Comparison of ENCODE assay signal across 9 mouse cellular contexts in genomic region chr12:108245579-108245978, GRCm38 (mm10). TPM values are rescaled to one million over a fixed set of nuclear protein-coding genes. Genes with fewer than 3 reads are reported as not detected.
A peak's percentile ranks its signal among the peaks of the same experiment; 100 is the strongest.
DNase-seq lines count a peak whose midpoint lies in the region; ATAC-seq and TF ChIP-seq lines count a peak whose summit lies in the region.
"Had no signal": no experiment of that assay in that cellular context is flagged by ENCODE, and none has a peak within 500 bp of the region (broad histone marks: within the 10 kb centered on the region; RNA-seq: fewer than 3 reads in every experiment).

No protein-coding gene starts in this region.

- no peak overlapping the region for H3K4me2 ChIP-seq in forebrain, embryonic 12.5 days
- no peak overlapping the region for H3K4me2 ChIP-seq in forebrain, embryonic 15.5 days (replicated peaks)
- H3K4me2 ChIP-seq in hindbrain, embryonic 11.5 days (replicated peaks; ENCODE audit: low read depth, low read length): no peak overlapping the region
- no peak overlapping the region for H3K4me2 ChIP-seq in hindbrain, embryonic 16.5 days (ENCODE audit: low read length)
- no peak overlapping the region for H3K4me2 ChIP-seq in embryonic facial prominence, embryonic 12.5 days (replicated peaks)
- H3K4me2 ChIP-seq in liver, postnatal 0 days (ENCODE audit: low read depth, low read length): no peak overlapping the region
- no peak overlapping the region for H3K4me2 ChIP-seq in kidney, embryonic 15.5 days

- no peak for ATAC-seq in forebrain, embryonic 12.5 days (ENCODE audit: low FRiP score)
- no peak for ATAC-seq in forebrain, embryonic 15.5 days (replicated peaks)
- ATAC-seq in hindbrain, embryonic 11.5 days (ENCODE audit: low FRiP score): no peak
- no peak for ATAC-seq in hindbrain, embryonic 16.5 days
- no peak for ATAC-seq in embryonic facial prominence, embryonic 12.5 days (ENCODE audit: insufficient number of reproducible peaks, insufficient read depth, low FRiP score, low TSS enrichment)
- peak; percentile 12; the same call in 1 of the 2 replicates for ATAC-seq in liver, postnatal 0 days
- ATAC-seq in kidney, embryonic 15.5 days (replicated peaks; ENCODE audit: low FRiP score): no peak

- no peaks in the 10 kb centered on the region for H3K27me3 ChIP-seq in forebrain, embryonic 12.5 days
- H3K27me3 ChIP-seq in forebrain, embryonic 15.5 days: no peaks in the 10 kb centered on the region
- H3K27me3 ChIP-seq in hindbrain, embryonic 11.5 days (ENCODE audit: control insufficient read depth, insufficient read depth, low read length): no peaks in the 10 kb centered on the region
- no peaks in the 10 kb centered on the region for H3K27me3 ChIP-seq in hindbrain, embryonic 16.5 days (replicated peaks; ENCODE audit: control insufficient read depth, insufficient read depth, low read length)
- no peaks in the 10 kb centered on the region for H3K27me3 ChIP-seq in embryonic facial prominence, embryonic 12.5 days
- no peaks in the 10 kb centered on the region for H3K27me3 ChIP-seq in liver, postnatal 0 days (ENCODE audit: insufficient read depth, low read length)
- no peaks in the 10 kb centered on the region for H3K27me3 ChIP-seq in kidney, embryonic 15.5 days

- TF ChIP-seq EP300 in liver, postnatal 0 days (IDR thresholded peaks at IDR 0.05; ENCODE audit: low read depth): no peak

- 0 out of 2 replicates have a peak, but pooled peaks cover 5% of the 10 kb centered on the region for H3K36me3 ChIP-seq in forebrain, embryonic 12.5 days (replicated peaks)
- H3K36me3 ChIP-seq in forebrain, embryonic 15.5 days: no peaks in the 10 kb centered on the region
- no peaks in the 10 kb centered on the region for H3K36me3 ChIP-seq in hindbrain, embryonic 11.5 days (ENCODE audit: control insufficient read depth, insufficient read depth, low read length)
- H3K36me3 ChIP-seq in hindbrain, embryonic 16.5 days (ENCODE audit: control insufficient read depth, insufficient read depth, low read length): no peaks in the 10 kb centered on the region
- H3K36me3 ChIP-seq in embryonic facial prominence, embryonic 12.5 days: no peaks in the 10 kb centered on the region
- H3K36me3 ChIP-seq in liver, postnatal 0 days (replicated peaks; ENCODE audit: insufficient read depth, low read length): no peaks in the 10 kb centered on the region
- H3K36me3 ChIP-seq in kidney, embryonic 15.5 days: no peaks in the 10 kb centered on the region

- WGBS in forebrain, embryonic 12.5 days: 49% methylated on average over 9 of the region's 9 CpGs
- 46% methylated on average over 9 of the region's 9 CpGs for WGBS in forebrain, embryonic 15.5 days
- 29% methylated on average over 9 of the region's 9 CpGs for WGBS in hindbrain, embryonic 11.5 days
- WGBS in hindbrain, embryonic 16.5 days: 35% methylated on average over 9 of the region's 9 CpGs
- 30% methylated on average over 9 of the region's 9 CpGs for WGBS in embryonic facial prominence, embryonic 12.5 days
- 44% methylated on average over 9 of the region's 9 CpGs for WGBS in liver, postnatal 0 days (ENCODE audit: insufficient replicate concordance)
- WGBS in kidney, embryonic 15.5 days: 38% methylated on average over 9 of the region's 9 CpGs

- no peak for TF ChIP-seq CTCF in liver, postnatal 0 days (IDR thresholded peaks at IDR 0.05; ENCODE audit: low read depth)

- H3K9ac ChIP-seq in forebrain, embryonic 12.5 days: no peak overlapping the region
- H3K9ac ChIP-seq in forebrain, embryonic 15.5 days (replicated peaks): no peak overlapping the region
- no peak overlapping the region; the same call in 1 of the 2 replicates for H3K9ac ChIP-seq in hindbrain, embryonic 11.5 days (ENCODE audit: low read depth, low read length)
- H3K9ac ChIP-seq in hindbrain, embryonic 16.5 days (ENCODE audit: low read depth, low read length): no peak overlapping the region; the same call in 1 of the 2 replicates
- no peak overlapping the region for H3K9ac ChIP-seq in embryonic facial prominence, embryonic 12.5 days
- no peak overlapping the region for H3K9ac ChIP-seq in liver, postnatal 0 days (replicated peaks)
- no peak overlapping the region for H3K9ac ChIP-seq in kidney, embryonic 15.5 days

- 0 out of 2 replicates have a peak overlapping the region, but pooled peaks have one; percentile 84 for H3K27ac ChIP-seq in forebrain, embryonic 12.5 days
- no peak overlapping the region for H3K27ac ChIP-seq in forebrain, embryonic 15.5 days (replicated peaks)
- peak overlapping the region; percentile 68 for H3K27ac ChIP-seq in hindbrain, embryonic 11.5 days (ENCODE audit: low read depth, low read length)
- H3K27ac ChIP-seq in hindbrain, embryonic 16.5 days (ENCODE audit: low read depth, low read length): no peak overlapping the region
- 0 out of 2 replicates have a peak overlapping the region, but pooled peaks have one; percentile 36 for H3K27ac ChIP-seq in embryonic facial prominence, embryonic 12.5 days
- peak overlapping the region; percentile 22; the same call in 1 of the 2 replicates for H3K27ac ChIP-seq in liver, postnatal 0 days (ENCODE audit: low read depth)
- H3K27ac ChIP-seq in kidney, embryonic 15.5 days: no peak overlapping the region

- H3K4me3 ChIP-seq in forebrain, embryonic 12.5 days (replicated peaks): no peak overlapping the region
- no peak overlapping the region for H3K4me3 ChIP-seq in forebrain, embryonic 15.5 days
- H3K4me3 ChIP-seq in hindbrain, embryonic 11.5 days (ENCODE audit: low read depth, low read length): no peak overlapping the region
- no peak overlapping the region for H3K4me3 ChIP-seq in hindbrain, embryonic 16.5 days (ENCODE audit: low read length)
- H3K4me3 ChIP-seq in embryonic facial prominence, embryonic 12.5 days: no peak overlapping the region
- no peak overlapping the region for H3K4me3 ChIP-seq in liver, postnatal 0 days (ENCODE audit: low read depth, low read length)
- no peak overlapping the region for H3K4me3 ChIP-seq in kidney, embryonic 15.5 days (replicated peaks)

- peaks cover 86% of the 10 kb centered on the region for H3K4me1 ChIP-seq in forebrain, embryonic 12.5 days
- peaks cover 50% of the 10 kb centered on the region for H3K4me1 ChIP-seq in forebrain, embryonic 15.5 days
- H3K4me1 ChIP-seq in hindbrain, embryonic 11.5 days (replicated peaks; ENCODE audit: control insufficient read depth, insufficient read depth, low read length): peaks cover 52% of the 10 kb centered on the region
- H3K4me1 ChIP-seq in hindbrain, embryonic 16.5 days (ENCODE audit: control insufficient read depth, insufficient read depth, low read depth, low read length): peaks cover 52% of the 10 kb centered on the region
- peaks cover 64% of the 10 kb centered on the region for H3K4me1 ChIP-seq in embryonic facial prominence, embryonic 12.5 days
- peaks cover 36% of the 10 kb centered on the region for H3K4me1 ChIP-seq in liver, postnatal 0 days (ENCODE audit: insufficient read depth)
- peaks cover 94% of the 10 kb centered on the region for H3K4me1 ChIP-seq in kidney, embryonic 15.5 days

- DNase-seq in hindbrain, embryonic 11.5 days (ENCODE audit: low spot score): no peak
- no peak for DNase-seq in liver, postnatal 0 days
- DNase-seq in spleen, postnatal 4 days (ENCODE audit: low spot score in 2 of 2): no peak
- DNase-seq: thymus, postnatal 36 days had no signal

- no peaks in the 10 kb centered on the region for H3K9me3 ChIP-seq in forebrain, embryonic 12.5 days
- no peaks in the 10 kb centered on the region for H3K9me3 ChIP-seq in forebrain, embryonic 15.5 days
- H3K9me3 ChIP-seq in hindbrain, embryonic 11.5 days (ENCODE audit: control insufficient read depth, low read length): no peaks in the 10 kb centered on the region
- no peaks in the 10 kb centered on the region for H3K9me3 ChIP-seq in hindbrain, embryonic 16.5 days (ENCODE audit: control insufficient read depth, low read length)
- H3K9me3 ChIP-seq in embryonic facial prominence, embryonic 12.5 days: no peaks in the 10 kb centered on the region
- H3K9me3 ChIP-seq in liver, postnatal 0 days (ENCODE audit: low read length): no peaks in the 10 kb centered on the region
- H3K9me3 ChIP-seq in kidney, embryonic 15.5 days (replicated peaks): no peaks in the 10 kb centered on the region

RNA-seq across cellular contexts. Expression of gene Ccdc85c, which starts 29.6 kb away (rescaled TPM):
- polyA plus RNA-seq in forebrain, embryonic 12.5 days (2016; fragmentation: Nextera tagmentation; extraction: Ambion mirVana): 10.7 and 14.7 TPM in 2 replicates
- 14.3 and 16.3 TPM in 2 replicates for polyA plus RNA-seq in forebrain, embryonic 15.5 days (2015; fragmentation: Nextera tagmentation; extraction: Ambion mirVana)
- polyA plus RNA-seq in hindbrain, embryonic 11.5 days (2014; fragmentation: Nextera tagmentation; extraction: Ambion mirVana): 17.2 and 17.8 TPM in 2 replicates
- polyA plus RNA-seq in hindbrain, embryonic 16.5 days (2015; fragmentation: Nextera tagmentation; extraction: Ambion mirVana): 7.5 and 10.2 TPM in 2 replicates
- polyA plus RNA-seq in embryonic facial prominence, embryonic 12.5 days (2016; fragmentation: Nextera tagmentation; extraction: Ambion mirVana): 7.7 and 7.9 TPM in 2 replicates
- polyA plus RNA-seq in liver, postnatal 0 days (2015; fragmentation: Nextera tagmentation; extraction: Ambion mirVana): 1.5 TPM in 2 replicates
- polyA plus RNA-seq in kidney, embryonic 15.5 days (2015; fragmentation: Nextera tagmentation; extraction: Ambion mirVana): 7.7 and 8.1 TPM in 2 replicates

Comparison
In these comparisons a context has a peak if more than half of its experiments do, and no peak if none do; other contexts are left out.
1. H3K27ac ChIP-seq: peak in forebrain, embryonic 12.5 days (single experiment), hindbrain, embryonic 11.5 days (single experiment), embryonic facial prominence, embryonic 12.5 days (single experiment) and liver, postnatal 0 days (single experiment); none in forebrain, embryonic 15.5 days (single experiment), hindbrain, embryonic 16.5 days (single experiment) and kidney, embryonic 15.5 days (single experiment).